Mouse (Mus musculus) ES-E14 (cell line): Measurements from ENCODE around the gene Acvr2b.
"Not testable (repeated sequence)": the region's sequence is repeated elsewhere in the genome, so short reads cannot be mapped to it uniquely, and the experiment has no call there.

ENCODE experiments used
- CHD2 ChIP-seq: IDR thresholded peaks from 2 replicates; pipeline ENCODE4 v1.6.1; 2014; ENCODE audit warnings: mild to moderate bottlenecking, low read depth, low read length, inconsistent platforms
- MAFK ChIP-seq: IDR thresholded peaks from 2 replicates; pipeline ENCODE4 v1.6.1; 2014; ENCODE audit warnings: mild to moderate bottlenecking, low read depth, low read length, inconsistent platforms; ENCODE audit not compliant: insufficient read depth

DNA sequence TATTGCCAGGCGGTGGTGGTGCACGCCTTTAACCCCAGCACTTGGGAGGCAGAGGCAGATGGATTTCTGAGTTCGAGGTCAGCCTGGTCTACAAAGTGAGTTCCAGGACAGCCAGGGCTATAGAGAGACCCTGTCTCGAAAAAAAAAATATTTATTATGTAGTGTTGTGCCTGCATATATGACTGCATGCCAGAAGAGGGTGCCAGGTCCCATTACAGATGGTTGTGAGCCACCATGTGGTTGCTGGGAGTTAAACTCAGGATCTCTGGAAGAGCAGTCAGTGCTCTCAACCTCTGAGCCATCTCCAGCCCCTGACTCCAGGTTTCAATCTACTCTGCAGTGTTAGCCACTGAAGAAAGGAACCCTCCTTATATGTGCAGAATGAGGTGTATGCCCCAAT lies 31.1 kb upstream of the Acvr2b start:
- not testable (repeated sequence) for TF ChIP-seq MAFK, CHD2
